In the genomic region with DNA sequence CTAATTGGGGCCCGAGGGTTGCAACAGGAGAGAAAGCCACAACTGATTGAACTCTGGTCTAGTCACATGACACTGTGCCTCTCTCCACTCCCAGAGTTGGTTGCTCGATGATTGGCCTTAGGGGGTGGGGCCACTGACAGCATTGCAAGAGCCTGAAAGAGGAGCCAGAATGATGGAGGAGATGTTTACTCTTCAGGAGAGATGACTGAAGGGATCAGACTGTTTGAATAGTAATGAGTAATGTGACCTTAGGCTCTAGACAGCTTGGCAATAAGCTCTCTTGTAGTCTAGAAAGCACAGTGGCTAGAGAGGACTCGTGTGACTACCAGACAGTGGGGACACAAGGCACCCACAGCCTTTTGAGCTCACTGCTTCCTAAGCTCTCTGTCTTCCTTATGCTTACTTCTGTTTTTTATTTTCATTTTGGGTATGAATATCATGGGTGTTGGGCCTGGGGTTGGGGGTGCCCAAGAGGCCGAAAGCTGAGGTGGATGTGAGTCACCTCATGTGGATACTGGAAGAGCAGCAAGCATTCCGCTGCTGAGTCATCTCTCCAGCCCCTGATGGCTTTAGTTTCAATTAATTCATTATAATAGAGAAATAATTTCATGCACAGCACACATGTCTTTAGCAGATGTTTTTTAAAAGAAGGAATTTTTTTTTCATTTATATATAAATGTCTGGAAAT, we compare ENCODE assay signal across 9 mouse cellular contexts.
DNase-seq lines count a peak whose midpoint lies in the region; ATAC-seq lines count a peak whose summit lies in the region.
"Had no signal": no experiment of that assay in that cellular context is flagged by ENCODE, and none has a peak within 500 bp of the region (broad histone marks: within the 10 kb centered on the region; RNA-seq: fewer than 3 reads in every experiment).

No protein-coding gene starts in this region.

- 48% methylated on average over 5 of the region's 5 CpGs for WGBS in liver, embryonic 13.5 days (ENCODE audit: insufficient replicate concordance)
- 70% methylated on average over 5 of the region's 5 CpGs for WGBS in hindbrain, embryonic 10.5 days

- ATAC-seq in liver, embryonic 13.5 days (ENCODE audit: low read depth) = peak; percentile 52; the same call in 1 of the 2 replicates

- H3K9ac ChIP-seq in liver, embryonic 13.5 days = no peak overlapping the region
- H3K9ac ChIP-seq: embryonic facial prominence, embryonic 13.5 days had no signal

- no peak overlapping the region for H3K4me2 ChIP-seq in liver, embryonic 13.5 days
- H3K4me2 ChIP-seq: embryonic facial prominence, embryonic 13.5 days had no signal

- H3K4me1 ChIP-seq in liver, embryonic 13.5 days (replicated peaks) = peaks cover 10% of the 10 kb centered on the region
- peaks cover 17% of the 10 kb centered on the region for H3K4me1 ChIP-seq in hindbrain, embryonic 10.5 days (replicated peaks)

- no peaks in the 10 kb centered on the region for H3K27me3 ChIP-seq in liver, embryonic 13.5 days
- H3K27me3 ChIP-seq in hindbrain, embryonic 10.5 days (ENCODE audit: insufficient read depth, poor library complexity, severe bottlenecking) = no peaks in the 10 kb centered on the region
- H3K27me3 ChIP-seq: embryonic facial prominence, embryonic 13.5 days had no signal

- DNase-seq in adrenal gland, adult (ENCODE audit: inconsistent age in 2 of 2, low spot score in 1 of 2) = peak; percentile 47 to 79
- no peak for DNase-seq in adrenal gland, postnatal 10 days
- DNase-seq in urinary bladder, postnatal 14 days (ENCODE audit: low spot score) = peak; percentile 57
- no peak for DNase-seq in urinary bladder, adult 2 months (ENCODE audit: low spot score)
- no peak for DNase-seq in liver, embryonic 13.5 days
- peak; percentile 86 for DNase-seq in yolk sac, embryonic 10.5 days (ENCODE audit: low spot score)
- no peak for DNase-seq in gastrocnemius, postnatal 10 days
- no peak for DNase-seq in hindbrain, embryonic 10.5 days (ENCODE audit: low spot score)

- H3K9me3 ChIP-seq in liver, embryonic 13.5 days (replicated peaks) = no peaks in the 10 kb centered on the region
- no peaks in the 10 kb centered on the region for H3K9me3 ChIP-seq in hindbrain, embryonic 10.5 days
- H3K9me3 ChIP-seq: embryonic facial prominence, embryonic 13.5 days had no signal

- H3K4me3 ChIP-seq in liver, embryonic 13.5 days (replicated peaks) = no peak overlapping the region
- no peak overlapping the region for H3K4me3 ChIP-seq in hindbrain, embryonic 10.5 days
- H3K4me3 ChIP-seq: embryonic facial prominence, embryonic 13.5 days had no signal

- H3K27ac ChIP-seq in liver, embryonic 13.5 days = peak overlapping the region; percentile 6; the same call in 1 of the 2 replicates
- no peak overlapping the region for H3K27ac ChIP-seq in hindbrain, embryonic 10.5 days
- H3K27ac ChIP-seq: embryonic facial prominence, embryonic 13.5 days had no signal

- H3K36me3 ChIP-seq in liver, embryonic 13.5 days = 0 out of 2 replicates have a peak, but pooled peaks cover 6% of the 10 kb centered on the region
- H3K36me3 ChIP-seq in hindbrain, embryonic 10.5 days = peaks cover 89% of the 10 kb centered on the region

Comparison
In these comparisons a context has a peak if more than half of its experiments do, and no peak if none do; other contexts are left out.
1. DNase-seq: peak in adrenal gland, adult (2 of 2), urinary bladder, postnatal 14 days (single experiment) and yolk sac, embryonic 10.5 days (single experiment); none in adrenal gland, postnatal 10 days (single experiment), urinary bladder, adult 2 months (single experiment), liver, embryonic 13.5 days (single experiment), gastrocnemius, postnatal 10 days (single experiment) and hindbrain, embryonic 10.5 days (single experiment).